Mouse (Mus musculus): ENCODE measurements around the gene Sfmbt1.

Gene Sfmbt1

DNA sequence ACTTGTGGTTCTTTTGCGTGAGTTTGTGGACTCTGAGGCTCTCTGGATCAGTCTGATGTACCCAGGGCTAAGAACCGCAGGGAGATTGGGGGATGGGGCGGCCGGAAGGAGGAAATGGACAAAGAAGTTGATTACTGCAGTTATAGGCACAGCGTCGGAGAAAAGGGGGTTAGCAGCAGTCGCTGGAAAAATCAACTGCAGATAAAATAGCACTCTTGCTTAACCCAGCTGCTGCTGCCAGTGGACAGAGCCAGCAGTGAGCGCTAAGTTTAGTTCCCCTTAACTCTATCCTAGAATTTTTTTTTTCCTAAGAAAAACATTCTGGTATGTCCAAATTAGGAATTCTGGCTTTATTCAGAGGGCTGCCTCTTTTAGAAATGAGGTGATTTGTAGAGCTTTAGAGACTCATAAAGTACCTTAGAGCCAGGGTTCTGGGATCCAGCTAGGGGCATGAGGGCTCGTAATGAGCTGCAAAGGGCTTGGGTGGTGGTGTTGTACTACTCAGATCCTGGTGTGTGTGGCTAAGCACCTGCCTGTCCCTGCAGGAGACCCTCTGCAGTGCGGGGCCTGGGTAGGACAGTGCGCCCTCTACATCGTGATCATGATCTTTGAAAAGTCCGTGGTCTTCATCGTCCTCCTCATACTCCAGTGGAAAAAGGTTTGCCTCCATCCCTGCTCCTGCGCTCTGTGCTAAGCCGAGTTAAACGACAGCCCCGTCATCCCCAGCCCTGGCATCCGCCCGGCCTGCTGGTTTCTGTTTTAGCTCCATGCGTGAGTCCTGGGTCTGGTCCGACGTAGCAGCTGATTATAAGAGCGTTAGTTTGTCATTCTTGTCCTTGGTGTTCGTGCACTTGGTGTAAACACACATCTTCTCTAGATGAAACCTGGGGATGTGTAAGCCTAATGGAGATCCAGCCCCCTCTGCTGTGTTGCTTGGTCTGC, 155.8 kb downstream of the Sfmbt1 start:
- DNase-seq (ENCODE audit: low read depth, low spot score): peak; percentile 52

Measured in brain, adult 2 months (tissue).